Mouse (Mus musculus) left cerebral cortex, adult 2 months (tissue): ENCODE results near the gene Chfr. TPM values are rescaled to one million over a fixed set of nuclear protein-coding genes. Genes with fewer than 3 reads are reported as not detected.

ENCODE experiments used
- DNase-seq, 2 experiments: peaks; one replicate each; pipeline ENCODE4 v3.0.0; 2021 to 2022; ENCODE audit warnings: low spot score in 2 of 2, mixed read lengths in 1 of 2; ENCODE audit errors: extremely low spot score in 1 of 2
- H3K27ac ChIP-seq: fragments of 200-600 bp; 2 replicates; pipeline ENCODE4 v1.8.1; 2022
- H3K4me3 ChIP-seq: fragments of 200-600 bp; 2 replicates; pipeline ENCODE4 v1.8.1; 2022
- CTCF ChIP-seq: fragments of 200-600 bp; IDR thresholded peaks from 2 replicates; pipeline ENCODE4 v1.8.1; 2022; ENCODE audit warnings: antibody characterized with exemption, mild to moderate bottlenecking, moderate library complexity
- intact Hi-C: fragments of 180-260 bp; cut with DNase I; formaldehyde crosslinking; loops from one replicate; pipeline ENCODE4 v1.15.1; 2025
- total RNA-seq, 2 experiments: library from RNA; stranded (reverse); gene quantifications; 2 replicates each; pipeline ENCODE4 v1.2.3; 2021

Chfr gene
- total RNA-seq, 2 experiments from 2014 or later: 55.5 to 58.0 TPM

DNA sequence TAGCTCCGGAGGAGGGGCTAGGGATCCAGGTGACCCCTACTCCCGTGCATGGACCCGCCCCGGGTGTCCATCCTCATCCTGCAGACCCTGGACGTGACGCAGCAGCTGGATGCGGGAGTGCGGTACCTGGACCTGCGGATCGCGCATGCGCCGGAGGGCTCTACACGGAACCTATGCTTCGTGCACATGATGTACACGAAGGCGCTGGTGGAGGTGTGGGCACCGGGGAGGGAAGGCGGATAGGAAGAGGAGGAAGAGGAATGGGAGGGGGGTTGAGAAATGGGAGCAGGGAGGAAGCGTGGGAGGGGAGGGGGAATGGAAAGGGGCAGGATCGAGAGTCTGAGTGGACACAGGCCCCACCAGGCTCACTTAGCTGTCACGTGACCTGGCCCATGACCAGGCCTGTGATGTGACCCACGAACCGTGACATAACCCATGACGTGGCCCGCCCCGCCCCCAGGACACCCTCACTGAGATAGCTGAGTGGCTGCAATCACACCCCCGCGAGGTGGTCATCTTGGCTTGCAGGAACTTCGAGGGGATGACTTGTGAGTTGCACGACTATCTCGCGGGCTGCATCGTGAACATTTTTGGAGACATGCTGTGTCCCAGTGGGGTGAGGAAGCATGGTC lies 33.8 kb upstream of the Chfr start:
- TF ChIP-seq CTCF: no peak
- peak overlapping the region; percentile 91 for H3K27ac ChIP-seq
- intact Hi-C loops: loop anchor here (10.0 kb wide), 2 partner anchors 107 to 1447 kb away; partner anchors contain the start of gene Zfp932
- DNase-seq: peak; percentile 70 to 83
- peak overlapping the region; percentile 53 for H3K4me3 ChIP-seq

DNA sequence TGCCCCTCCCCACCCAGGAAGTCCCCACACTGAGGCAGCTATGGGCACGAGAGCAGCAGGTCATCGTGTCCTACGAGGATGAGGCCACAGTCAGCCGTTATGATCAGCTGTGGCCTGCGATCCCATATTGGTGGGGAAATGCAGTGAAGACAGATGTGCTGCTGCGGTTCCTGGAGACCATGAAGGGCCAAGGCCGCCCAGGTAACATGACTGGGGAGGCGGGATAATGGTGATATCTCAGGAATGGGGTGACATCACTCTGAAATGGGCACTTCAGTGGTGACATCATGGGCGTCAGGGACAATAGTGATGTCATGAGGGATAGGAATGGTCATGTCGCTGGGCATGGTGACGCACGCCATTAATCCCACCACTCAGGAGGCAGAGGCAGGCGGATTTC lies 33.2 kb upstream of the Chfr start:
- peak in 1 of 2 experiments; percentile 13 for DNase-seq
- Histone ChIP-seq H3K27ac (no peak overlapping the region), H3K4me3 (no peak overlapping the region)
- TF ChIP-seq CTCF: no peak
- intact Hi-C loops: loop anchor here (10.0 kb wide), 2 partner anchors 108 to 1448 kb away; partner anchors contain the start of gene Zfp932

DNA sequence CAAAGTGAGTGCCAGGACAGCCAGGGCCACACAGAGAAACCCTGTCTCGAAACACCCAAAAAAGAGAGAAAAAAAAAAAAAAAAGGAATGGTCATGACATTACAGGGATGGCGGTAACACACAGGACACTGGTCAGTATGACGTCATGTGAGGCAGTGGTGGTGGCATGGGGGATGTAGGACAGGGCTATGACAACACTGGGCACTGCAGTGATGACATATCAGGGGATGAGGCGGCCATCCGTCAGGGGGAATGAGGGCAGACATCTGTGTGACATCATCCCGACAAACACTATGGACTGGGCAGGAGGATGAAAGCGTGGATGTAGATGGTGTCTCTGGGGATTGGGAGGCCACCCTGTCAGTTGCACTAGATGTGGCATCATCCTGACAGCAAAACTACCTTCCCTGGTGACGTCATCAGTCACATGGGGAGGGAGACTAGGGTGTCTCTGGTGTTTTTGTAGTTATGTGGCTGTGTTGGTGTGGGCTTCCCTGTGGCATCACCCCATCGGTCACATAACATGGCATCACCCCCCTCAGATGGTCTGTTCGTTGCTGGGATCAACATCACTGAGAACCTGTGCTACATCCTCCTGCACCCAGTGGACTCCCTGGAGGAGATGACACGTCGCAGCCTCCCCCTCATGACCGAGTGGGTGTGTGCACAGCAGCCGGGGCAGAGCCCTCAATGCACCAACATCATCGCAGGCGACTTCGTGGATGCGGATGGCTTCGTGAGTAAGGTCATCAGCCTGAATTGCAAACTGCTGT lies 32.6 kb upstream of the Chfr start:
- intact Hi-C loops: loop anchor here (10.0 kb wide), 2 partner anchors 108 to 1448 kb away; partner anchors contain the start of gene Zfp932
- no peak overlapping the region for H3K4me3 ChIP-seq
- no peak for TF ChIP-seq CTCF
- DNase-seq: no peak
- H3K27ac ChIP-seq: no peak overlapping the region

DNA sequence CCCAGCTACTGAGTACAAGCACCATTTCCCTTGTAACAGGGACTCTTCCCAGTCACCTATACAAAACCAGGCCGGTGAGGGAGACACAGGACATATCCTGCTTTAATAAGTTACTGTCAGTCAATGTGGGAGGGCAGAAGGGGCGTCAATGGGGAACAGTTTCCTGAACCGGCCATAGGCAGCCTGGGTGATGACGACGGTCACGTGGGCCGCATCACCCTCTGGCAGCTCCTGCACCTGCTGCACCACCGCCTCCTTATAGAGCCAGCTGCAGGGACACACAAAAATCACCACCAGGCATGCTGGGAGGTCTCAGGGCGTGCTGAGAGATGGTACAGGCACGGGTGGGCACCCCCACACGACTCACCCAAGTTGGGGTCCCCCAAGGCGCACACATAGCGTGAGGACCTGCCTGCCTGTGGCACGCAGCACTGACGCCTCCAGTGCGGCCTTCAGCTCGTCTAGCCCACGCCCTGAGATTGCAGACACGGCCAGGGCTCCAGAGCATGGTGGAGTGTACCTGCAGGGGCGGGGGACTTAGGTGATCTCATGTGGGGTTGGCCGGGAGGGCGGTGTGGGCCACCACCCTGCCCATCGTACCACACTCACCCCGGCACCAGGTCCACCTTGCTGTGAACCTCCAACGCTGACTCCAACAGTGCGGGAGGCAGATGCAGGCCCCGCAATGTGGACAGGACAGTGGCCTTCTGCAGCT lies 31.6 kb upstream of the Chfr start:
- no peak for TF ChIP-seq CTCF
- H3K4me3 ChIP-seq: no peak overlapping the region
- H3K27ac ChIP-seq: no peak overlapping the region
- intact Hi-C loops: loop anchor here (10.0 kb wide), 2 partner anchors 109 to 1449 kb away; partner anchors contain the start of gene Zfp932
- no peak for DNase-seq

DNA sequence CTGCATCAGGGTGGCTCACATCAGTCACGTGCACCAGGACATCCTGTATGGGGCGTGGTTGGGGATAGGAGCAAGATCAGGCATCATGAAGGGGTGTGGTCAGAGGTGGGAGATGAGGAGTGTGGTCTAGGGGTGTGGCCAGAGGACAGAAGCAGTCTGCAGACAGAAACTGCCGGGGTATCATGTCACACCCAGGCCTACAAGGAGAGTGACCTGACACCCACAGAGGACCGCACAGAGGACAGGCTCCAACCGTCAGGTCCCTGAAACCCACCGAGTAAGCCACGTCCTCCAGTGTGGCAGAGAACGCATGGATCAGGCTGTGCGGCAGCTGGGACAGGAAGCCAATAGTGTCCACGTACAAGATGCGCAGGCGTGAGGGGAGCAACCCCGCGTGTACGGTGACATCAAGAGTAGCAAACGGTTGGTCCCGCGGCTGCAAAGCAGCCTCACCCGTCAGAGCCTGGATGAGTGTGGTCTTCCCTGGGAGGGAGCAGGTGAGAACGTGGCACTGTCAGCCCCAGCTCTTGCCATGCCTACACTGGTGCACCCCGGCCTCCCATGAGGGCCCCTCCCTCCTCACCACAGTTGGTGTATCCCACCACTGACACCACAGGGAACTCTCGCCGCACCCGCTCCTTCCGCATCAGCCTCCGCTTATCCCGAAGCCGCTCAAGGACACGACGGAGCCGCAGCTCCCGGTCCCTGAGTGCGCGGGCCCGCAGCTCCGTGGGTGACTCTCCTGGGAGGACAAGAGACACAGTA lies 30.8 kb upstream of the Chfr start:
- TF ChIP-seq CTCF: no peak
- peak in 1 of 2 experiments; percentile 34 for DNase-seq
- intact Hi-C loops: loop anchor here (10.0 kb wide), 2 partner anchors 110 to 1450 kb away; partner anchors contain the start of gene Zfp932
- Histone ChIP-seq H3K4me3 (no peak overlapping the region), H3K27ac (no peak overlapping the region)

DNA sequence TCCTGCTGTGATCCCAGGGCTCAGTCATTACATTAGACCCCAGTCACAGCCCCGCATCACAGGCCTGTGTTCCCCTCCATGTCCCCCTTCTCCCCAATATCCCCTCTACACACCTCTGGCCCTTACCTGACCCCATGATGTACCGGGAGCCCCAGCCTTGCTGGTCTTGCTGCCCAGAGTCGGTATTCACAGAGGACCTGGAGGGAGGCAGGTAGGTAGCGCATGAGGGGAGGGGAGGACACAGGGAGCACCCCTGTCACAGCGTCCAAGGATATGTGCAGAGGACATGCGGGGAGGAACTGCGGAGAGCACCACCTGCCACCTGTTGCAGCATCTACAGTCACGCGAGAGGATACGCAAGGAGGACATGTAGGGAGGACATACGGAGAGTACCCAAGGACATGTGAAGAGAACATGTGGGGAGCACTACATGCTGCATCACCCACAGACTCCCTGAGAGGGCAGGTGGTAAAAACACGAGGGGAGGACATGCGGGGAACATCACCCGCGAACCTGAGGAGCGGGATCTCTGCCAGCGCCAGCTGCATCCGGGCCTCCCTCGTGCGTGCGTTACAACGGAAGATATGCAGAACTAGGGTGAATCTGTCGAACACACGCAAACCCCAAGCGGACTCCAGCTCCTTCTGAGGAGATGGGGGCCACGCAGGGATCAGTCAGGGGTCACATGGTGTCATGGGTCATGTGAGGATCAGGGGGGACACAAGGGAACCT lies 29.3 kb upstream of the Chfr start:
- intact Hi-C loops: loop anchor here (10.0 kb wide), 2 partner anchors 112 to 1452 kb away; partner anchors contain the start of gene Zfp932
- peak overlapping the region; percentile 92 for H3K4me3 ChIP-seq
- H3K27ac ChIP-seq: peak overlapping the region; percentile 94
- peak in 1 of 2 experiments; percentile 20 for DNase-seq
- no peak for TF ChIP-seq CTCF

DNA sequence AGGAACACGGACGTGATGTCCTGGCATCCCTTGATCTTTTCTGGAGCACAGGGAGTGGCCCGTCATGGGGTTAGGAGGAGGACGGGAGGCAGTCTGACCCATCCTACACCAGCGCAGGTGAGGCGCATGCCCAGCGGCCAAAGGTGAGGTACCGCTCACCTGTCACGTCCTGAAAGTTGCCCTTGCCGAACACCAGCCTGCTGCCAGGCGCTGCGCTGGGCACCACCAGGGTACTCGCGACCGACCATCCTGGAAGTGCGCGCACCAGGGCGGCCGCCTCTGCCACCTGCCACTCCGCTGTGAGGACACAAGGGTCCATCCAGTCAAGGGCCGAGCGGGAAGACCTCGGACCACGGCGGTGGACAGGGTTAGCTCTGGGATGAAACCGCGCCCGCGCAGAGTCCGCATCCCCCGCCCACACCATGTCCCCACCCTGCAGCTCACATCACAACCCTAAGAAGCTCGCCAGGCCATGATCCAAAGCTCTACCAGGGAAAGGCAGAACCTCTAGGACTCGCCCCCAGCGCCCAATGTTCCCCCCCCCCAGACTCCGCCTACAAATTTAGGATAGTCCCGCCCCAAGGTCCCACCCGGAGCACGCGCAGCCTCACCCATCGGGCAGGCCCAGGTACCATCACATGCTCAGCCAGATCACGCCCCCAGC lies 28.6 kb upstream of the Chfr start:
- intact Hi-C loops: loop anchor here (10.0 kb wide), 2 partner anchors 112 to 1452 kb away; partner anchors contain the start of gene Zfp932
- Histone ChIP-seq H3K27ac (peak overlapping the region; percentile 94), H3K4me3 (peak overlapping the region; percentile 92)
- peak; percentile 28 to 55 for DNase-seq
- no peak for TF ChIP-seq CTCF

DNA sequence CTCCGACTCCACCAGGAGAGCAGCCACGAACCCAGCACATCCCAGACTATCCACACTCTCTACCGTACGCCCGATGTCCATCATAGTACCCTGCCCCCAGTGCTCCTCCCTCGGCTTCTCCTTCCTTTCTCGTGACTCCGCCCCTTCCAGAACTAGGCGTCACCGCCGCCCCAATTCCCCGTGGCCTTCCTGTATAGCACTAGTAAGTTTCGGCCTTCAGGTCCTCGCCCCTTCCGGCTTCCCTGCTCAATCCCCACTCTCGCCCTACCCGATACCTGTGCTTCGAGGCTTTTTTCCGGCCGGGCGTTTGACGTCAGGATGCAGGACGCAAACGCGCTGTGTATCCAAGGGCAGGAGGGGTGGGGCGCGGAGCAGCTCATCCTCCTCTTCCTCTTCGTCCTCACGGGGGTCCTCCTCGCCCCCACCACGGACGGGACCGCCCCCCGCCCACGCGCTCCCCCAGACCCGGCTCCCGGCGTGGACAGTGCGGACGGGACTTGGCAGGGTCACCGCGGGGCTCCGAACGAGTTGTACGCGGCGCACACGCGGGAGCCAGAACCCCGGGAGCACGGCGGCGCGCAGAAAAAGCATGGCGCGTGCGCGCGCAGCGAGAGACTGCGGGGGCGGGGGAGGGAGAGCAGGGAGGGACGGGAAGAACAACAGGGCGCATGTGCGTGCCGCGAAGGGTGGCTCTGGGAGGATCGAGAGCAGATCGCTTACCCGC lies 27.9 kb upstream of the Chfr start, which contains the start of gene Gtpbp6:
Gene Gtpbp6 (minus strand): TSS at position 617 of the 724 bp plus-strand sequence.
- intact Hi-C loops: loop anchor here (2.0 to 10.0 kb wide), 4 partner anchors 27 to 1453 kb away; partner anchors contain the start of genes Chfr and Zfp932
- peak within 1 kb of the TSS; percentile 92 for H3K4me3 ChIP-seq
- no peak for TF ChIP-seq CTCF

DNA sequence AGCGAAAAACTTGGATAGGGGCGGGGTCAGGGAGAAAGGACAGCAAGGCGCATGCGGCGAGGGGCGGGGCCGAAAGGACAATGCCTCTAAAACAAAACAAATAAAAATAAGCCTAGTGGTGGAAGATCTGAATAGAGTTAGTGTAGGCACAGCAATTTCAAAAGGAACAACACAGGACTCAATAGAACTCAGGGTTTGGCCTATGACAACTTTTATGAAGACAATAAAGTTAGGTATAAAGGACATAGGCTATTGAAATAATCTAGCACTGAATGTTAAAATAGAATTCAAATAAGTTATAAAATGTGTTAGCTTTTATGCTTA lies 27.4 kb upstream of the Chfr start:
- peak overlapping the region; percentile 77 for H3K27ac ChIP-seq
- no peak for DNase-seq
- intact Hi-C loops: loop anchor here (2.0 to 10.0 kb wide), 4 partner anchors 27 to 1453 kb away; partner anchors contain the start of genes Chfr and Zfp932
- peak overlapping the region; percentile 92 for H3K4me3 ChIP-seq
- TF ChIP-seq CTCF: peak; percentile 39

More for the DNA sequence above, 27.9 kb upstream of the Chfr start, which contains the start of gene Gtpbp6:
- H3K27ac ChIP-seq: peak within 1 kb of the TSS; percentile 94
- peak; percentile 90 to 94 for DNase-seq
